ENCODE assay signal across 11 mouse cellular contexts in the genomic region with DNA sequence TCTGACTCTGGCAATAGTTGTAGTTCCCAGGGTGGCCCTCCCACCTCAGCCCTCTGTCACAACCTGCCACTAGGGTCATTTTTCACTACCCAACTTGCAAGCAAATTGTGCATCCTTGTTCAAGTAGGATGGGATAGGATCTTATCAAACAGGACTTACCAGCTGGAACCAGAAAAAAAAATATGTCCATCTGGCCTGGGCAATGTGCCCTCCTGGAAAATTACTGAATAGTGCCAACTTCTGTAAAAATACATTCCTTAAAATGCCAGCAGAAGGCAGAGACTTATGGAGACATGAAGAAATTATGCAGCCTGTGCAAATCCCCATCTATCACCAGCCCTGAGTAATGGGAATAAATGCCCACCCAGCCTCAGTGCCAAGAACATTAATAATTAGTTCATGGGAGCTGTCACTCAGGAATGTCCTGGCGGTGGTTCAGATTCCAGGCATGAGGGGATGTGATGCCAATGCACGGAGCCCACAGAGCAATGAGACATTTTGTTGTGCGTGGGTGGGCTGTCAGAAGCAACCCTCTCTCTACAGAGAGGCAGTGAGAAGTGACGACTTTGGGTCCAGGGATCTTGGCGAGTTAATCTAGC.
DNase-seq lines count a peak whose midpoint lies in the region; ATAC-seq and TF ChIP-seq lines count a peak whose summit lies in the region.
"Had no signal": no experiment of that assay in that cellular context is flagged by ENCODE, and none has a peak within 500 bp of the region (broad histone marks: within the 10 kb centered on the region; RNA-seq: fewer than 3 reads in every experiment).

No protein-coding gene starts in this region.

- peak; percentile 1 for DNase-seq in kidney, postnatal 0 days (ENCODE audit: low spot score)
- DNase-seq in cerebellum, adult 9-11 months = peak; percentile 96
- peak; percentile 88 for DNase-seq in layer of hippocampus, adult 9-10 months (ENCODE audit: low spot score)
- peak; percentile 77 for DNase-seq in right cerebral cortex, postnatal 25 days
- no peak for DNase-seq in natural killer cell, adult 2 months (ENCODE audit: low spot score in 2 of 2)
- no peak for DNase-seq in gastrocnemius, postnatal 10 days

- no peaks in the 10 kb centered on the region for H3K4me1 ChIP-seq in kidney, postnatal 0 days (replicated peaks; ENCODE audit: insufficient read depth, low read length)
- H3K4me1 ChIP-seq in kidney, embryonic 16.5 days (ENCODE audit: insufficient read depth, low read length) = no peaks in the 10 kb centered on the region
- H3K4me1 ChIP-seq in heart, embryonic 12.5 days (replicated peaks) = no peaks in the 10 kb centered on the region
- H3K4me1 ChIP-seq: heart, embryonic 13.5 days; limb, embryonic 13.5 days; midbrain, embryonic 13.5 days had no signal

- H3K27me3 ChIP-seq in kidney, postnatal 0 days (ENCODE audit: insufficient read depth, low read length) = no peaks in the 10 kb centered on the region
- no peaks in the 10 kb centered on the region for H3K27me3 ChIP-seq in kidney, embryonic 16.5 days (ENCODE audit: insufficient read depth, low read length)
- H3K27me3 ChIP-seq in heart, embryonic 12.5 days (replicated peaks) = no peaks in the 10 kb centered on the region
- H3K27me3 ChIP-seq: heart, embryonic 13.5 days; limb, embryonic 13.5 days; midbrain, embryonic 13.5 days had no signal

- no peaks in the 10 kb centered on the region for H3K36me3 ChIP-seq in kidney, postnatal 0 days (ENCODE audit: insufficient read depth, low read length)
- no peaks in the 10 kb centered on the region for H3K36me3 ChIP-seq in kidney, embryonic 16.5 days (ENCODE audit: insufficient read depth, low read length)
- H3K36me3 ChIP-seq in heart, embryonic 12.5 days = no peaks in the 10 kb centered on the region
- H3K36me3 ChIP-seq: heart, embryonic 13.5 days; limb, embryonic 13.5 days; midbrain, embryonic 13.5 days had no signal

- H3K9me3 ChIP-seq in kidney, postnatal 0 days (replicated peaks; ENCODE audit: low read length) = no peaks in the 10 kb centered on the region
- no peaks in the 10 kb centered on the region for H3K9me3 ChIP-seq in kidney, embryonic 16.5 days (ENCODE audit: low read length)
- no peaks in the 10 kb centered on the region; the same call in 1 of the 2 replicates for H3K9me3 ChIP-seq in heart, embryonic 12.5 days (replicated peaks)
- H3K9me3 ChIP-seq: limb, embryonic 13.5 days; midbrain, embryonic 13.5 days had no signal

- 47% methylated on average over 5 of the region's 5 CpGs for WGBS in kidney, postnatal 0 days
- WGBS in kidney, embryonic 16.5 days = 54% methylated on average over 5 of the region's 5 CpGs
- 63% methylated on average over 5 of the region's 5 CpGs for WGBS in heart, embryonic 12.5 days

- no peak overlapping the region for H3K9ac ChIP-seq in kidney, postnatal 0 days (ENCODE audit: low read depth, low read length)
- no peak overlapping the region for H3K9ac ChIP-seq in kidney, embryonic 16.5 days (replicated peaks; ENCODE audit: low read length)
- no peak overlapping the region for H3K9ac ChIP-seq in heart, embryonic 12.5 days
- H3K9ac ChIP-seq: heart, embryonic 13.5 days; limb, embryonic 13.5 days; midbrain, embryonic 13.5 days had no signal

- H3K4me2 ChIP-seq in kidney, postnatal 0 days (ENCODE audit: low read length) = no peak overlapping the region
- no peak overlapping the region for H3K4me2 ChIP-seq in kidney, embryonic 16.5 days (replicated peaks; ENCODE audit: low read depth, low read length)
- H3K4me2 ChIP-seq in heart, embryonic 12.5 days = no peak overlapping the region
- H3K4me2 ChIP-seq: heart, embryonic 13.5 days; limb, embryonic 13.5 days; midbrain, embryonic 13.5 days had no signal

- no peak for TF ChIP-seq CTCF in kidney, postnatal 0 days (IDR thresholded peaks at IDR 0.05; ENCODE audit: low read depth)

- H3K27ac ChIP-seq in kidney, postnatal 0 days = no peak overlapping the region
- H3K27ac ChIP-seq in kidney, embryonic 16.5 days (ENCODE audit: low read length) = no peak overlapping the region
- H3K27ac ChIP-seq in heart, embryonic 12.5 days (ENCODE audit: poor library complexity, severe bottlenecking) = no peak overlapping the region
- H3K27ac ChIP-seq: heart, embryonic 13.5 days; limb, embryonic 13.5 days; midbrain, embryonic 13.5 days had no signal

- ATAC-seq in kidney, postnatal 0 days (replicated peaks; ENCODE audit: low FRiP score, low read depth) = no peak
- no peak for ATAC-seq in kidney, embryonic 16.5 days (ENCODE audit: low FRiP score, low TSS enrichment)
- ATAC-seq in heart, embryonic 12.5 days (ENCODE audit: insufficient number of reproducible peaks, low FRiP score) = no peak
- ATAC-seq: midbrain, embryonic 13.5 days had no signal

- H3K4me3 ChIP-seq in kidney, postnatal 0 days (replicated peaks; ENCODE audit: low read depth, low read length) = no peak overlapping the region
- no peak overlapping the region for H3K4me3 ChIP-seq in kidney, embryonic 16.5 days (ENCODE audit: low read length)
- no peak overlapping the region for H3K4me3 ChIP-seq in heart, embryonic 12.5 days
- H3K4me3 ChIP-seq: heart, embryonic 13.5 days; limb, embryonic 13.5 days; midbrain, embryonic 13.5 days had no signal

Comparison
In these comparisons a context has a peak if more than half of its experiments do, and no peak if none do; other contexts are left out.
1. DNase-seq: peak in kidney, postnatal 0 days (single experiment), cerebellum, adult 9-11 months (single experiment), layer of hippocampus, adult 9-10 months (single experiment) and right cerebral cortex, postnatal 25 days (single experiment); none in natural killer cell, adult 2 months (0 of 2) and gastrocnemius, postnatal 10 days (single experiment).